Mouse (Mus musculus) CD4-positive, CD25-positive, alpha-beta regulatory T cell, adult 9 weeks (primary cell): ENCODE results near the gene Bbs12. TPM values are rescaled to one million over a fixed set of nuclear protein-coding genes. Genes with fewer than 3 reads are reported as not detected.

Experiments
- polyA plus RNA-seq: library from polyadenylated mRNA; unstranded; fragments of 100-300 nt; shearing (Covaris generic); gene quantifications from one replicate; pipeline ENCODE4 v1.2.1, GENCODE M21; 2017

Gene Bbs12
- 6.5 TPM for polyA plus RNA-seq

GRCm38 (mm10) chr3:37312370-37312941, at the start of gene Bbs12, which contains the start of gene Cetn4:
Gene Bbs12, plus strand, starts transcription at chr3:37312554.
Gene Cetn4, minus strand, starts transcription at chr3:37312708.

DNA sequence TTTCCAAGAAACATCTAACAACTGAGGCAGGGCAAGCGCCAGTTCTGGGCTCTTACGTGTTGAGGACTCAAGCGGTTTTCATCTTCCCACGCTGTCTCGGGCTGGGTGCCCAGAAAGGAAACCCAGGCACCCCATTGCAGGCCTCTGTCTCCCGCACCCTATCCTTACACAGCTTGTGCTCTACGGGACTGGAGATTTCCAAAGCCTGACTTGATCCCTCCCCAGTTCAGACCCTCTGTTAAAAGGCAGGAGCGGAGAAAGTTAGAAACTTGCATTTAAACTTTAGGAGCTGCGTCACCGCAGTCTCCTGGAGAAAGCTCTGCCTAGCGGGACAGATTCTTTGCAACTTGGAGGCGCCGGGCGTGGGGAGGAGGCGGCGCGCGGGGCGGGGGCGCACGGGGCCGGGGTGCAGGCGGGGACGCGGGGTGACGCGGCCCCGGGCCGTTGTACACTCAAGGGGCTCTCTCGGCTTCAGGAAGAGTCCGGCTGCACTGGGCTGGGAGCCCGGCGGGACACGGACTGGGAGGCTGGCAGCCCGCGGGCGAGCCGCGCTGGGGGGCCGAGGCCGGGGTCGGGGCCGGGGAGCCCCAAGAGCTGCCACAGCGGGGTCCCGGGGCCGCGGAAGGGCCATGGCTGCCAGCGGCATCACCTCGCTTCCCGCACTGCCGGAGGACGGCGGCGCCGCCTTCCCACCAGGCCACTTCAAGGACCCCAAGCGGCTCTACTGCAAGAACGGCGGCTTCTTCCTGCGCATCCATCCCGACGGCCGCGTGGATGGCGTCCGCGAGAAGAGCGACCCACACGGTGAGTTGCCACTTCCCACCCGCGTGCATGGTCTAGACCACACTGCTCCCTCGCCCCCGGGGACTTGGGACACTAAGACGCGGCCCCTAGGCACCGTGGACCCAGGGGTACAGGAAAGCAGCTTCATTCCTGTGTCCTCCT, 36.1 kb downstream of the Bbs12 start, which contains the start of gene Fgf2:
TSS of gene Fgf2 (plus strand) at position 126 of the 945 bp plus-strand sequence.

Other genes with a start within 250 kb of the Bbs12 start
- gene Adad1, start 249.0 kb upstream of the Bbs12 start, polyA plus RNA-seq = not detected
- gene Il2, start 186.6 kb upstream of the Bbs12 start, polyA plus RNA-seq = 2.1 TPM
- gene Il21, start 79.9 kb upstream of the Bbs12 start, polyA plus RNA-seq = 7.4 TPM
- 1.0 TPM for gene Cetn4, start 154 bp downstream of the Bbs12 start, polyA plus RNA-seq
- gene Fgf2, start 35.8 kb downstream of the Bbs12 start, polyA plus RNA-seq = 3.3 TPM
- 42.9 TPM for gene Spata5, start 107.3 kb downstream of the Bbs12 start, polyA plus RNA-seq
- gene Nudt6, start 107.7 kb downstream of the Bbs12 start, polyA plus RNA-seq = 22.3 TPM